Mouse (Mus musculus) thymus, adult 2 months (tissue): ENCODE measurements around the gene Unc13d. TPM values are rescaled to one million over a fixed set of nuclear protein-coding genes. Genes with fewer than 3 reads are reported as not detected.

ENCODE experiments used
- DNase-seq: peaks from one replicate; pipeline ENCODE4 v3.0.0; 2021
- H3K27ac ChIP-seq: fragments of 200-500 bp; 2 replicates; pipeline ENCODE4 v1.5.1; 2012; ENCODE audit warnings: low read length, control low read depth; ENCODE audit not compliant: control insufficient read depth, insufficient read depth
- H3K27me3 ChIP-seq: fragments of 200-500 bp; 2 replicates; pipeline ENCODE4 v1.6.1; 2012; ENCODE audit warnings: mild to moderate bottlenecking, low read length, moderate library complexity, mixed read lengths; ENCODE audit not compliant: control insufficient read depth, insufficient read depth
- H3K36me3 ChIP-seq: fragments of 200-500 bp; 2 replicates; pipeline ENCODE4 v1.6.1; 2012; ENCODE audit warnings: mild to moderate bottlenecking, low read length, moderate library complexity; ENCODE audit not compliant: control insufficient read depth, insufficient read depth
- H3K4me1 ChIP-seq: fragments of 200-500 bp; replicated peaks from 2 replicates; pipeline ENCODE4 v1.6.1; 2012; ENCODE audit warnings: low read length; ENCODE audit not compliant: control insufficient read depth, insufficient read depth
- H3K4me3 ChIP-seq: fragments of 200-500 bp; 2 replicates; pipeline ENCODE4 v1.5.1; 2012; ENCODE audit warnings: mild to moderate bottlenecking, low read length, control low read depth, moderate library complexity; ENCODE audit not compliant: control insufficient read depth, insufficient read depth
- CTCF ChIP-seq: fragments of 200-500 bp; IDR thresholded peaks from 2 replicates; pipeline ENCODE4 v1.5.1; 2012; ENCODE audit warnings: mild to moderate bottlenecking, control low read depth, low read length, moderate library complexity, borderline replicate concordance; ENCODE audit not compliant: control insufficient read depth, poor library complexity, insufficient read depth; ENCODE audit errors: extremely low read depth
- POLR2A ChIP-seq: fragments of 200-500 bp; IDR thresholded peaks from 2 replicates; pipeline ENCODE4 v1.6.1; 2012; ENCODE audit warnings: mild to moderate bottlenecking, low read length, control low read depth, moderate library complexity; ENCODE audit not compliant: control insufficient read depth, poor library complexity, insufficient read depth; ENCODE audit errors: extremely low read depth
- WGBS: fragments of 180-500 bp; shearing (Covaris S2); methylation state at CpG from one replicate; pipeline ENCODE4 v1.1.7; 2018; 5-methylcytosine and 5-hydroxymethylcytosine counted together
- polyA plus RNA-seq: library from polyadenylated mRNA; depleted of rRNA; stranded (reverse); fragments of >200 nt; gene quantifications from 2 replicates; pipeline ENCODE4 v1.2.3, GENCODE M21; 2012

Gene Unc13d
- polyA plus RNA-seq, 1 experiment: 95.3 TPM

DNA sequence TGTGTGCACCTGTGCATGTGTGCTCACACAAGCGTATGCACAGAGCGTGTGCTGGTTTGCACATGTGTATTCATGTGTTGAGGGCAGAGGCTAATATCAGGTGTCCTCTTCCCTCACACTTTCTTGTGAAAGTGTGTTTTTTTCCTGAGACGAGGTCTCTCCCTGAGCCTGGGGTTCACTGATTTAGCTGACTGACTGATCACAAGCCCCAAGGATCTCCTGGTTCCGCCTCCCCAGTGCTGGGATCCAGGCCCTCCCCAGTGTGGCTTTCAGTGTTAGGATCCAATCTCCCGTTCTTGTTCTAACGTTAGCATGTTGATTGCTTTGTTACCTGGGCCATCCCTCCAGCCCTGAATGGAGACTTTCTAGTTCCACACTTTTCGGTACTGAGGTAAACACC lies 23.1 kb upstream of the Unc13d start:
- DNase-seq: no peak
- 92% methylated on average over 7 of the region's 7 CpGs for WGBS
- TF ChIP-seq POLR2A (no peak), CTCF (no peak)
- Histone ChIP-seq H3K27me3 (no peaks in the 10 kb centered on the region), H3K36me3 (no peaks in the 10 kb centered on the region), H3K4me1 (no peaks in the 10 kb centered on the region), H3K4me3 (no peak overlapping the region), H3K27ac (no peak overlapping the region)

- no peaks in the 10 kb centered on the region for H3K4me1 ChIP-seq
- H3K27ac ChIP-seq: no peak overlapping the region
- DNase-seq: no peak
- TF ChIP-seq POLR2A (no peak), CTCF (no peak)
- no peaks in the 10 kb centered on the region for H3K27me3 ChIP-seq
- no peak overlapping the region for H3K4me3 ChIP-seq
- H3K36me3 ChIP-seq: no peaks in the 10 kb centered on the region
- 79% methylated on average over 6 of the region's 6 CpGs for WGBS
Observed at GRCm38 (mm10) chr11:116100385-116100784, 22.6 kb upstream of the Unc13d start.

DNA sequence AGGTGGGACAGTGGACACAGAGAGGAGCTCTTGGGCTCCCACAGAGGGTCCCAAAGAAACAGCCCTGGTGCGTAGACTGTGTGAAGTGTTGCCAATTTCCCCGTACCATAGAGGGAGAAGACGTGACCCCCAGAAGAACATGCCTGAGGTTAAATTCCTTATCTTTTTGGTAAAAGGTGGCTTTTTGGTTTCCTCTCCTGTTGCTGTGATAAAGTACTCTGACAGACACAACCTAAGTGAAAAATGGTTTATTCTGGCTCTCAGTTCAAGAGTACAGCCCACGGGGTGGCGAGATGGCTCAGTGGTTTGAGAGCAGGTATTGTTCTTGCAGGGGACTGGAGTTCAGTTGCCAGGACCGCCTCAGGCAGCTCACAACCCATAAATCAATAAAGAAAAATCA lies 21.7 kb upstream of the Unc13d start:
- Histone ChIP-seq H3K4me1 (no peaks in the 10 kb centered on the region), H3K4me3 (no peak overlapping the region), H3K36me3 (no peaks in the 10 kb centered on the region), H3K27me3 (no peaks in the 10 kb centered on the region), H3K27ac (no peak overlapping the region)
- no peak for DNase-seq
- TF ChIP-seq POLR2A (no peak), CTCF (no peak)
- 84% methylated on average over 6 of the region's 6 CpGs for WGBS

- H3K27ac ChIP-seq: no peak overlapping the region
- no peak for TF ChIP-seq POLR2A
- TF ChIP-seq CTCF: no peak
- H3K4me3 ChIP-seq: no peak overlapping the region
- H3K4me1 ChIP-seq: no peaks in the 10 kb centered on the region
- no peak for DNase-seq
- 96% methylated on average over 14 of the region's 14 CpGs for whole genome bisulfite sequencing
- no peaks in the 10 kb centered on the region for H3K36me3 ChIP-seq
- no peaks in the 10 kb centered on the region for H3K27me3 ChIP-seq
Observed at GRCm38 (mm10) chr11:116098711-116099460, 21.1 kb upstream of the Unc13d start.

DNA sequence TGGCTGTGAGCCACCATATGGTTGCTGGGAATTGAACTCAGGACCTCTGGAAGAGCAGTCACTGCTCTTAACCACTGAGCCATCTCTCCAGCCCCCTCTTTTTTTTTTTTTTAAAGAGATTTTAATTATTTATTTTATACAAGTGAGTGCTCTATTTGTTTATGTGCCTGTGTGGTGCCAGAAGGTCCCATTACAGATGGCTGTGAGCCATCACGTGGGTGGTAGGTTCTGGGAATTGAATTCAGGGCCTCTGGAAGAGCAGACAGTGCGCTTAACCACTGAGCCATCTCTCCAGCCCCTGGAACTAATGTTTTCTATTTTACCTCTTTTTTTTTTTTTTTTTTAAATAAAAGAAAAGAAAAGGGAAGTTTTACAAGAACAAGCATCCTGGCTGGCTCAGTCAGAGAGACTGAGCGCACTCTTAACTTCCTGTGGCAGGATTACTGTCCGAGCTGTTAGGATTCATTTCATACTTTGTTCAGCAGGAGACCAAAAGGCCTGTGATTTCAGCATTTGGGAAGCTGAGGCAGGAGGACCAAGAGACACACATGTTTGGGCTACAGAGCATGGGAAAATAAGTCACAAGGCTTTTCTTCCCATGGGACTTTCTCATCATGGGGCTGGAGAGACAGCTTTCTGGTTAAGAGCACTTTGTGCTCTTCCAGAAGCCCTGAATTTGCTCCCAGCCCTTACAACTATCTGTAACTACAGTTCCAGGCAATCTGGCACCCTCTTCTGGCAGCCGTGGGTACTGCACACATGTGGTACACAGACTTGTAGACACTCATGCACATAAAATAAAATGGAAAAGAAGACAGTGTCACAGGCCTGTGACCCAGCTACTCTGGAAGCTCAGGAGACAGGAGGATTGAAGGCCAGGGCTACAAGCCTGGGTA lies 18.7 kb upstream of the Unc13d start:
- H3K4me3 ChIP-seq: no peak overlapping the region
- no peak for DNase-seq
- H3K27ac ChIP-seq: no peak overlapping the region
- H3K4me1 ChIP-seq: no peaks in the 10 kb centered on the region
- WGBS: 67% methylated on average over 5 of the region's 5 CpGs
- H3K36me3 ChIP-seq: no peaks in the 10 kb centered on the region
- no peaks in the 10 kb centered on the region for H3K27me3 ChIP-seq
- no peak for TF ChIP-seq CTCF
- no peak for TF ChIP-seq POLR2A

DNA sequence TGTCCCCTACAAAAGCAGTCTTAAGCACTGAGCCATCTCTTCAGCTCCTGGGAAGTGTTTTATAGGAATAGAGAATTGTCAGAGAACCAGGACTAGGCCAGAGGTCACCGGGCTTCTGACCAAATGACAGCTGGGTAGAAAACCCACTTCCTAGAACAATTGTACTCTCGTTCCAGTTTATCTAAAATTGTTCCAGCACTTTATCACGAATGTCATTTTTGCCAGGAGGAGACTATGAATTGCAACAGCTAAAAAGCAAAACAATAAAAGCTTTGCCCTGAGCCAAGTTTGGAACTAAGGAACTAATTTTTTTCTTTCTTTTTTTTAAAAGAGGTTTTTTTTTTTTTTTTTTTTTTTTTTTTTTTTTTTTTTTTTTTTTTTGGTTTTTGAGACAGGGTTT lies 17.8 kb upstream of the Unc13d start:
- DNase-seq: no peak
- Histone ChIP-seq H3K4me3 (no peak overlapping the region), H3K27me3 (no peaks in the 10 kb centered on the region), H3K4me1 (no peaks in the 10 kb centered on the region), H3K27ac (no peak overlapping the region), H3K36me3 (no peaks in the 10 kb centered on the region)
- TF ChIP-seq CTCF: no peak
- no peak for TF ChIP-seq POLR2A
- WGBS: 39% methylated on average over 3 of the region's 3 CpGs
